8 mouse cellular contexts compared by ENCODE assay signal in the genomic region with DNA sequence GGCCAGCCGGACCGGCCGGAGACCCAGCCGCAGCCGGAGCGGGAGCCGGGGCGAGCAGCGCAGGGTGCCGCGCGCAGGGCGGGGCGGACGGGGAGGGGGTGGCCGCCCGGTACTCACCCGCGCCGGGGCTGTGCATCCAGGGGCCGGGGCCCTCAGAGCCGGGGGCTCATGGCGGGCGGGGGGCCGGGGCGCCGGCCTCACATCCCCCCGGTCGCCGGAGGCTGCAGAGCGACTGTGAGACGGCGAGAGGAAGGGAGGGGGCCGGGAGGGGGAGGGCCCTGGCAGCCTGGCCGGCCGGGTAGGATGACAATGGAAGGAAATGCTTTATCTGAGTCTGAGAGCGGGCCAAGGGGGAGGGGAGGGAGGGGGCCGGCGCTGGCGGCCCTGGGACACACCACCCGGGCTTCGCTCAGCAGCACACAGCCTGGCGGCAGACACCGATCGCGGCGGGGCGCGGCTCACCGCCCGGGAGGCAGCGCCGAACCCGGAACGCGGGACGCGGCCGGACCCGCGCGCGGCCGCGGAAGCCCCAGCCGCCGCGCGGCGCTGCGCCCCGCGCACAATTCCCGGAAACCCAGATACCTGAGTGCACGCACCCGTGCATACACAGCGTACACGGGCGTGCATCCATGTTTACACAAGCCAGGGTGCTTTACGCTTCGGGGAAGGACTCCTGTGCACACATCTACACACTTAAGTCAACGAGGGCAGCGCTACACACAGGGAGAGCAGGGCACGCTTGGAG. TPM values are rescaled to one million over a fixed set of nuclear protein-coding genes. Genes with fewer than 3 reads are reported as not detected.
DNase-seq lines count a peak whose midpoint lies in the region; ATAC-seq and TF ChIP-seq lines count a peak whose summit lies in the region.

No protein-coding gene starts in this region.

- peak; percentile 80 for ATAC-seq in forebrain, postnatal 0 days
- peak; percentile 89 for ATAC-seq in hindbrain, embryonic 15.5 days (ENCODE audit: low FRiP score, low read depth)
- ATAC-seq in limb, embryonic 15.5 days (ENCODE audit: insufficient number of reproducible peaks, low FRiP score, low TSS enrichment, low read depth) = peak; percentile 78
- peak; percentile 85 for ATAC-seq in midbrain, embryonic 14.5 days (ENCODE audit: low FRiP score, low TSS enrichment)
- ATAC-seq in stomach, embryonic 15.5 days (ENCODE audit: insufficient read depth, low FRiP score, low read depth) = peak; percentile 82

- WGBS in forebrain, postnatal 0 days = 2% methylated on average over 78 of the region's 84 CpGs
- WGBS in hindbrain, embryonic 15.5 days = under 1% methylated on average over 69 of the region's 84 CpGs
- WGBS in limb, embryonic 15.5 days = 1% methylated on average over 74 of the region's 84 CpGs
- 0% methylated on average over 66 of the region's 84 CpGs for WGBS in midbrain, embryonic 14.5 days
- under 1% methylated on average over 58 of the region's 84 CpGs for WGBS in stomach, embryonic 15.5 days

- peaks cover 28% of the 10 kb centered on the region for H3K4me1 ChIP-seq in forebrain, postnatal 0 days (ENCODE audit: insufficient read depth)
- peaks cover 59% of the 10 kb centered on the region for H3K4me1 ChIP-seq in hindbrain, embryonic 15.5 days (replicated peaks)
- peaks cover 57% of the 10 kb centered on the region for H3K4me1 ChIP-seq in limb, embryonic 15.5 days
- peaks cover 36% of the 10 kb centered on the region for H3K4me1 ChIP-seq in midbrain, embryonic 14.5 days (ENCODE audit: control insufficient read depth, insufficient read depth, low read length)
- peaks cover 44% of the 10 kb centered on the region for H3K4me1 ChIP-seq in stomach, embryonic 15.5 days

- peak overlapping the region; percentile 97 for H3K27ac ChIP-seq in forebrain, postnatal 0 days (ENCODE audit: low read depth, low read length)
- H3K27ac ChIP-seq in hindbrain, embryonic 15.5 days (replicated peaks) = peak overlapping the region; percentile 97
- H3K27ac ChIP-seq in limb, embryonic 15.5 days = peak overlapping the region; percentile 98
- peak overlapping the region; percentile 97 for H3K27ac ChIP-seq in midbrain, embryonic 14.5 days (replicated peaks; ENCODE audit: low read depth, low read length)
- H3K27ac ChIP-seq in stomach, embryonic 15.5 days = peak overlapping the region; percentile 95

- peak overlapping the region; percentile 82 for H3K4me2 ChIP-seq in forebrain, postnatal 0 days (ENCODE audit: low read depth)
- H3K4me2 ChIP-seq in hindbrain, embryonic 15.5 days = peak overlapping the region; percentile 84
- peak overlapping the region; percentile 75 for H3K4me2 ChIP-seq in limb, embryonic 15.5 days
- H3K4me2 ChIP-seq in midbrain, embryonic 14.5 days (ENCODE audit: low read length) = peak overlapping the region; percentile 71
- peak overlapping the region; percentile 82 for H3K4me2 ChIP-seq in stomach, embryonic 15.5 days

- peak overlapping the region; percentile 86 for H3K4me3 ChIP-seq in forebrain, postnatal 0 days (ENCODE audit: low read depth, low read length)
- H3K4me3 ChIP-seq in hindbrain, embryonic 15.5 days = peak overlapping the region; percentile 90
- peak overlapping the region; percentile 80 for H3K4me3 ChIP-seq in limb, embryonic 15.5 days
- peak overlapping the region; percentile 85 for H3K4me3 ChIP-seq in midbrain, embryonic 14.5 days (replicated peaks; ENCODE audit: low read depth, low read length)
- peak overlapping the region; percentile 72 for H3K4me3 ChIP-seq in stomach, embryonic 15.5 days (replicated peaks)

- TF ChIP-seq CTCF in forebrain, postnatal 0 days (IDR thresholded peaks at IDR 0.05; ENCODE audit: low read depth) = peak; percentile 1

- H3K36me3 ChIP-seq in forebrain, postnatal 0 days (ENCODE audit: insufficient read depth) = no peaks in the 10 kb centered on the region
- H3K36me3 ChIP-seq in hindbrain, embryonic 15.5 days = no peaks in the 10 kb centered on the region
- 0 out of 2 replicates have a peak, but pooled peaks cover under 1% of the 10 kb centered on the region for H3K36me3 ChIP-seq in limb, embryonic 15.5 days
- 0 out of 2 replicates have a peak, but pooled peaks cover 2% of the 10 kb centered on the region for H3K36me3 ChIP-seq in midbrain, embryonic 14.5 days (ENCODE audit: control insufficient read depth, insufficient read depth, low read length)
- H3K36me3 ChIP-seq in stomach, embryonic 15.5 days = no peaks in the 10 kb centered on the region

- H3K27me3 ChIP-seq in forebrain, postnatal 0 days (ENCODE audit: insufficient read depth, low read length) = no peaks in the 10 kb centered on the region
- H3K27me3 ChIP-seq in hindbrain, embryonic 15.5 days = no peaks in the 10 kb centered on the region
- no peaks in the 10 kb centered on the region for H3K27me3 ChIP-seq in limb, embryonic 15.5 days
- H3K27me3 ChIP-seq in midbrain, embryonic 14.5 days (ENCODE audit: control insufficient read depth, insufficient read depth, low read length) = no peaks in the 10 kb centered on the region
- H3K27me3 ChIP-seq in stomach, embryonic 15.5 days (replicated peaks) = no peaks in the 10 kb centered on the region

- peak; percentile 42 to 44 for DNase-seq in left cerebral cortex, postnatal 14 days (ENCODE audit: low spot score in 2 of 2)
- no peak for DNase-seq in left cerebral cortex, adult 11 months (ENCODE audit: low spot score)
- peak; percentile 73 for DNase-seq in cerebellum, adult 8-10 months
- peak; percentile 80 for DNase-seq in forebrain, postnatal 0 days
- DNase-seq in midbrain, embryonic 14.5 days = peak; percentile 86

- H3K9ac ChIP-seq in forebrain, postnatal 0 days = peak overlapping the region; percentile 96
- peak overlapping the region; percentile 99 for H3K9ac ChIP-seq in hindbrain, embryonic 15.5 days
- peak overlapping the region; percentile 92 for H3K9ac ChIP-seq in limb, embryonic 15.5 days
- H3K9ac ChIP-seq in midbrain, embryonic 14.5 days (replicated peaks; ENCODE audit: low read length) = peak overlapping the region; percentile 99
- H3K9ac ChIP-seq in stomach, embryonic 15.5 days = peak overlapping the region; percentile 82

- no peaks in the 10 kb centered on the region for H3K9me3 ChIP-seq in forebrain, postnatal 0 days (ENCODE audit: low read length)
- no peaks in the 10 kb centered on the region for H3K9me3 ChIP-seq in hindbrain, embryonic 15.5 days
- H3K9me3 ChIP-seq in limb, embryonic 15.5 days = no peaks in the 10 kb centered on the region
- no peaks in the 10 kb centered on the region for H3K9me3 ChIP-seq in midbrain, embryonic 14.5 days (ENCODE audit: control insufficient read depth, low read length)
- no peaks in the 10 kb centered on the region for H3K9me3 ChIP-seq in stomach, embryonic 15.5 days

- intact Hi-C loops in left cerebral cortex, postnatal 14 days (cut with DNase I) = loop anchor here (5.0 kb wide), 1 partner anchor 44 kb away; no protein-coding TSS in a partner anchor

RNA-seq across cellular contexts. Expression of a gene that starts 12.9 kb away (rescaled TPM):
- 10 to 100 TPM; 23.7 to 25.9 TPM for total RNA-seq in left cerebral cortex, postnatal 14 days (2021)
- total RNA-seq in forebrain, postnatal 0 days (2014; rRNA removed) = 20.7 and 29.4 TPM in 2 replicates
- polyA plus RNA-seq in forebrain, postnatal 0 days (2015; fragmentation: Nextera tagmentation; extraction: Ambion mirVana) = 16.2 and 21.6 TPM in 2 replicates
- 25.5 and 28.1 TPM in 2 replicates for polyA plus RNA-seq in hindbrain, embryonic 15.5 days (2015; fragmentation: Nextera tagmentation; extraction: Ambion mirVana)
- 33.5 and 34.1 TPM in 2 replicates for polyA plus RNA-seq in limb, embryonic 15.5 days (2015; fragmentation: Nextera tagmentation; extraction: Ambion mirVana)
- polyA plus RNA-seq in midbrain, embryonic 14.5 days (2014; fragmentation: Nextera tagmentation; extraction: Ambion mirVana) = 29.8 and 30.5 TPM in 2 replicates
- polyA plus RNA-seq in stomach, embryonic 15.5 days (2015; fragmentation: Nextera tagmentation; extraction: Ambion mirVana) = 22.1 and 23.6 TPM in 2 replicates

RNA-seq across cellular contexts. Expression of a gene that starts 53.1 kb away (rescaled TPM):
- 100 to 1,000 TPM; 157 to 169 TPM for total RNA-seq in left cerebral cortex, postnatal 14 days (2021)
- 40.2 and 56.4 TPM in 2 replicates for total RNA-seq in forebrain, postnatal 0 days (2014; rRNA removed)
- polyA plus RNA-seq in forebrain, postnatal 0 days (2015; fragmentation: Nextera tagmentation; extraction: Ambion mirVana) = 123 and 135 TPM in 2 replicates
- polyA plus RNA-seq in hindbrain, embryonic 15.5 days (2015; fragmentation: Nextera tagmentation; extraction: Ambion mirVana) = 93.1 and 97.5 TPM in 2 replicates
- polyA plus RNA-seq in limb, embryonic 15.5 days (2015; fragmentation: Nextera tagmentation; extraction: Ambion mirVana) = 58.7 and 59.0 TPM in 2 replicates
- 72.9 and 100 TPM in 2 replicates for polyA plus RNA-seq in midbrain, embryonic 14.5 days (2014; fragmentation: Nextera tagmentation; extraction: Ambion mirVana)
- polyA plus RNA-seq in stomach, embryonic 15.5 days (2015; fragmentation: Nextera tagmentation; extraction: Ambion mirVana) = 29.6 and 41.9 TPM in 2 replicates
